Comparison of ENCODE assay signal across 24 mouse cellular contexts in genomic region chr17:14733027-14733426, GRCm38 (mm10). TPM values are rescaled to one million over a fixed set of nuclear protein-coding genes. Genes with fewer than 3 reads are reported as not detected.
A peak's percentile ranks its signal among the peaks of the same experiment; 100 is the strongest.
DNase-seq lines count a peak whose midpoint lies in the region; ATAC-seq and TF ChIP-seq lines count a peak whose summit lies in the region.
"Had no signal": no experiment of that assay in that cellular context is flagged by ENCODE, and none has a peak within 500 bp of the region (broad histone marks: within the 10 kb centered on the region; RNA-seq: fewer than 3 reads in every experiment).

No protein-coding gene starts in this region.

- TF ChIP-seq CTCF in CH12.LX (conservative IDR thresholded peaks at IDR 0.05 in 1 of 2, IDR thresholded peaks at IDR 0.05 in 1 of 2; ENCODE audit: low read depth in 2 of 2, low read length in 2 of 2): no peak

- TF ChIP-seq POLR2A in CH12.LX (IDR thresholded peaks at IDR 0.05; ENCODE audit: low read depth, low read length): no peak

- no peaks in the 10 kb centered on the region for H3K9me3 ChIP-seq in heart, embryonic 12.5 days (replicated peaks)
- no peaks in the 10 kb centered on the region for H3K9me3 ChIP-seq in heart, embryonic 11.5 days (replicated peaks; ENCODE audit: control insufficient read depth, low read length)
- no peaks in the 10 kb centered on the region for H3K9me3 ChIP-seq in CH12.LX (replicated peaks; ENCODE audit: low read length)
- no peaks in the 10 kb centered on the region for H3K9me3 ChIP-seq in ES-E14 (ENCODE audit: control insufficient read depth, insufficient read depth, low read depth, low read length)
- H3K9me3 ChIP-seq: G1E had no signal

- WGBS in heart, embryonic 12.5 days: 91% methylated on average over 1 of the region's 1 CpGs
- 90% methylated on average over 1 of the region's 1 CpGs for WGBS in heart, embryonic 11.5 days (ENCODE audit: insufficient replicate concordance)

- H3K27me3 ChIP-seq in heart, embryonic 12.5 days (replicated peaks): no peaks in the 10 kb centered on the region
- no peaks in the 10 kb centered on the region for H3K27me3 ChIP-seq in heart, embryonic 11.5 days (ENCODE audit: control insufficient read depth, insufficient read depth, low read length)
- H3K27me3 ChIP-seq in CH12.LX (replicated peaks): no peaks in the 10 kb centered on the region
- H3K27me3 ChIP-seq: Patski had no signal

- no peak overlapping the region for H3K9ac ChIP-seq in heart, embryonic 12.5 days
- H3K9ac ChIP-seq in heart, embryonic 11.5 days (ENCODE audit: low read depth, low read length): no peak overlapping the region
- H3K9ac ChIP-seq in CH12.LX (ENCODE audit: insufficient read depth, low read depth): no peak overlapping the region
- no peak overlapping the region for H3K9ac ChIP-seq in ES-E14 (ENCODE audit: insufficient read depth, low read depth, low read length, poor library complexity, severe bottlenecking)

- H3K36me3 ChIP-seq in heart, embryonic 12.5 days: no peaks in the 10 kb centered on the region
- no peaks in the 10 kb centered on the region for H3K36me3 ChIP-seq in heart, embryonic 11.5 days (ENCODE audit: control insufficient read depth, insufficient read depth, low read length)
- H3K36me3 ChIP-seq in CH12.LX (replicated peaks in 1 of 2; ENCODE audit: control insufficient read depth in 1 of 2, insufficient read depth in 1 of 2, low read length in 1 of 2) (no peaks in the 10 kb centered on the region), ES-E14 (ENCODE audit: control insufficient read depth, insufficient read depth, low read length, poor library complexity, severe bottlenecking) (no peaks in the 10 kb centered on the region)
- H3K36me3 ChIP-seq: G1E had no signal

- dilution Hi-C loops in CH12.LX (cut with MboI; ENCODE audit: extremely low pct_ligation_motif_present, extremely low pct_unique_long_range_greater_than_20kb, low sequenced_read_pairs): no loop called here

- peaks cover 6% of the 10 kb centered on the region for H3K4me1 ChIP-seq in heart, embryonic 12.5 days (replicated peaks)
- 0 out of 2 replicates have a peak, but pooled peaks cover 5% of the 10 kb centered on the region for H3K4me1 ChIP-seq in heart, embryonic 11.5 days (ENCODE audit: control insufficient read depth, insufficient read depth, low read length)
- H3K4me1 ChIP-seq in CH12.LX (ENCODE audit: control insufficient read depth in 1 of 2, insufficient read depth in 2 of 2) (no peaks in the 10 kb centered on the region; a peak in 1 of 4 replicates), ES-E14 (ENCODE audit: control insufficient read depth in 2 of 2, insufficient read depth in 2 of 2, low read length in 2 of 2, poor library complexity in 1 of 2) (no peaks in the 10 kb centered on the region)

- TF ChIP-seq EP300 in CH12.LX (IDR thresholded peaks at IDR 0.05; ENCODE audit: low read length): no peak

- peak; percentile 31 for DNase-seq in heart, adult 11 months
- no peak for DNase-seq in heart, postnatal 4 days
- no peak for DNase-seq in CH12.LX (ENCODE audit: extremely low read depth)
- no peak for DNase-seq in ES-E14 (ENCODE audit: low read depth, low spot score)
- no peak for DNase-seq in gastrocnemius, postnatal 10 days
- DNase-seq in thymus, postnatal 0 days (ENCODE audit: low spot score): no peak
- DNase-seq: adrenal gland, adult 2 months; adrenal gland, adult 8-10 months; adrenal gland, postnatal 10 days; adrenal gland, postnatal 14 days; adrenal gland, postnatal 25 days; adrenal gland, postnatal 36 days; B cell, adult 2 months; cerebellum, adult 11 months; cerebellum, adult 11-12 months; cerebellum, adult 18-20 months; cerebellum, adult 2 months had no signal

- ATAC-seq in heart, embryonic 12.5 days (ENCODE audit: insufficient number of reproducible peaks, low FRiP score): 0 out of 2 replicates have a peak, but pooled peaks have one; percentile 36
- no peak for ATAC-seq in heart, embryonic 11.5 days (replicated peaks; ENCODE audit: insufficient number of reproducible peaks, low FRiP score, low TSS enrichment)
- ATAC-seq: activated CD4-positive, CD25-positive, alpha-beta regulatory T cell, adult 4 months; CD4-positive, CD25-positive, alpha-beta regulatory T cell, adult 4 months; Patski had no signal

- in situ Hi-C loops in CH12.LX (cut with MboI; ENCODE audit: low pct_ligation_motif_present, low pct_unique_long_range_greater_than_20kb, low sequenced_read_pairs) (no loop called here), ES-E14 (cut with MboI; ENCODE audit: low sequenced_read_pairs in 2 of 2, unreplicated experiment in 2 of 2) (no loop called here)

- no peaks in the 10 kb centered on the region for H3K79me2 ChIP-seq in CH12.LX (replicated peaks; ENCODE audit: control insufficient read depth, extremely low read depth, insufficient read depth, poor library complexity, severe bottlenecking)

- TF ChIP-seq RAD21 in CH12.LX (IDR thresholded peaks at IDR 0.05; ENCODE audit: low read depth, low read length): no peak

- H3K4me2 ChIP-seq in heart, embryonic 12.5 days: no peak overlapping the region
- H3K4me2 ChIP-seq in heart, embryonic 11.5 days: no peak overlapping the region
- H3K4me2 ChIP-seq in CH12.LX (ENCODE audit: insufficient read depth, low read depth, poor library complexity, severe bottlenecking): no peak overlapping the region

- H3K4me3 ChIP-seq in heart, embryonic 12.5 days: no peak overlapping the region
- H3K4me3 ChIP-seq in heart, embryonic 11.5 days (ENCODE audit: low read depth, low read length): no peak overlapping the region
- no peak overlapping the region for H3K4me3 ChIP-seq in CH12.LX (replicated peaks in 1 of 3; ENCODE audit: low read depth in 2 of 3, low read length in 2 of 3, poor library complexity in 1 of 3)
- no peak overlapping the region for H3K4me3 ChIP-seq in ES-E14 (ENCODE audit: insufficient read depth in 1 of 2, low read depth in 1 of 2, low read length in 2 of 2, poor library complexity in 1 of 2, severe bottlenecking in 1 of 2)

- H3K27ac ChIP-seq in heart, embryonic 12.5 days (ENCODE audit: poor library complexity, severe bottlenecking): no peak overlapping the region
- no peak overlapping the region for H3K27ac ChIP-seq in heart, embryonic 11.5 days (ENCODE audit: low read depth, low read length)
- H3K27ac ChIP-seq in CH12.LX (ENCODE audit: insufficient read depth, low read depth): no peak overlapping the region
- no peak overlapping the region for H3K27ac ChIP-seq in ES-E14 (ENCODE audit: insufficient read depth, low read depth, low read length, poor library complexity, severe bottlenecking)

TF ChIP-seq in CH12.LX, 34 proteins besides CTCF, POLR2A, EP300 and RAD21:
- TF ChIP-seq JUND (conservative IDR thresholded peaks at IDR 0.05; ENCODE audit: low read depth, low read length): no peak
- TF ChIP-seq CHD2 (IDR thresholded peaks at IDR 0.05; ENCODE audit: low read length): no peak
- no peak for TF ChIP-seq MYC (IDR thresholded peaks at IDR 0.05; ENCODE audit: low read depth, low read length)
- no peak for TF ChIP-seq ZC3H11A (IDR thresholded peaks at IDR 0.05; ENCODE audit: low read depth, low read length)
- TF ChIP-seq MAFK (IDR thresholded peaks at IDR 0.05; ENCODE audit: insufficient replicate concordance, low read length): peak; percentile 76
- TF ChIP-seq CHD1 (IDR thresholded peaks at IDR 0.05; ENCODE audit: low read depth, low read length): no peak

TF ChIP-seq in ES-E14, 5 proteins besides CTCF, POLR2A, EP300 and RAD21:
- TF ChIP-seq MAFK (IDR thresholded peaks at IDR 0.05; ENCODE audit: insufficient read depth, low read depth, low read length) (peak; percentile 73), CHD2 (IDR thresholded peaks at IDR 0.05; ENCODE audit: low read depth, low read length) (no peak)
TF ChIP-seq in ES-E14: peak in this region for 1.

RNA-seq across cellular contexts. Expression of gene Thbs2, which starts 39.0 kb away (rescaled TPM):
- total RNA-seq in heart, postnatal 4 days (2021): 10 to 100 TPM; 66.5 to 74.1 TPM
- polyA plus RNA-seq in heart, embryonic 12.5 days (2016; fragmentation: Nextera tagmentation; extraction: Ambion mirVana): 11.6 and 12.3 TPM in 2 replicates
- 2.7 and 4.0 TPM in 2 replicates for polyA plus RNA-seq in heart, embryonic 11.5 days (2014; fragmentation: Nextera tagmentation; extraction: Ambion mirVana)
- total RNA-seq in CH12.LX (2012; rRNA removed) (not detected in 2 replicates), CH12.LX (2014; rRNA removed) (0.03 TPM in 1 of 2 replicates, not detected in the other), ES-E14 (2012; rRNA removed) (3.7 and 4.5 TPM in 2 replicates)
- polyA plus RNA-seq in CH12.LX (2012; ENCODE audit: insufficient read length, low read depth): not detected in 2 replicates
- 10 to 100 TPM; 66.4 to 84.2 TPM for total RNA-seq in gastrocnemius, postnatal 10 days (2021)
- polyA plus RNA-seq in thymus, postnatal 0 days (2015; fragmentation: Nextera tagmentation; extraction: Ambion mirVana): 7.3 and 8.6 TPM in 2 replicates
- total RNA-seq: MEL had no signal
- polyA plus RNA-seq: activated CD4-positive, CD25-positive, alpha-beta regulatory T cell, adult 4 months; CD4-positive, CD25-positive, alpha-beta regulatory T cell, adult 4 months; G1E had no signal

Comparison
In these comparisons a context has a peak if more than half of its experiments do, and no peak if none do; other contexts are left out.
1. RNA of gene Thbs2, which starts 39.0 kb away (total RNA-seq): 66.4 to 84.2 TPM in gastrocnemius, postnatal 10 days and 66.5 to 74.1 TPM in heart, postnatal 4 days; 3.7 to 4.5 TPM in ES-E14 and 0.03 TPM in CH12.LX; every median in the first group is over 10 times any median in the second.